Mouse (Mus musculus) T-helper 2 cell (primary cell): ENCODE data around the gene Chst14.

Source experiments
- in situ Hi-C: fragments of 300-600 bp; cut with MboI, MseI; formaldehyde crosslinking; loops from one replicate; pipeline ENCODE4 v1.15.1; 2025; ENCODE audit warnings: high pct_unique_total_duplicates

Chst14 gene

GRCm38 (mm10) chr2:118963007-118963675 lies 36.8 kb downstream of the Chst14 start:
- in situ Hi-C loops: no loop called here

GRCm38 (mm10) chr2:118963676-118964012 lies 37.3 kb downstream of the Chst14 start:
- in situ Hi-C loops: no loop called here

GRCm38 (mm10) chr2:118969585-118970147 lies 43.4 kb downstream of the Chst14 start:
- in situ Hi-C loops: no loop called here

- in situ Hi-C loops: no loop called here
Observed at GRCm38 (mm10) chr2:118972048-118972447, 45.8 kb downstream of the Chst14 start.

- in situ Hi-C loops: no loop called here
Observed at GRCm38 (mm10) chr2:118972687-118973376, 46.5 kb downstream of the Chst14 start.

- in situ Hi-C loops: no loop called here
Observed at GRCm38 (mm10) chr2:118975855-118976254, 49.6 kb downstream of the Chst14 start.

- in situ Hi-C loops: no loop called here
Observed at GRCm38 (mm10) chr2:118976282-118976929, 50.1 kb downstream of the Chst14 start.

- in situ Hi-C loops: no loop called here
Observed at GRCm38 (mm10) chr2:118976941-118977340, 50.6 kb downstream of the Chst14 start.

GRCm38 (mm10) chr2:118978064-118978463 lies 51.8 kb downstream of the Chst14 start:
- in situ Hi-C loops: no loop called here
